Mouse (Mus musculus) cerebellum, postnatal 4 days (tissue): ENCODE measurements at regions not wholly inside any gene's neighbourhood (a gene's known extent, or its start where the extent isn't known, plus 50 kb on each side); places are given as distances from the start of the nearest gene placed in this dataset.

Experiments used
- DNase-seq, 2 experiments: peaks; one replicate each; pipeline ENCODE4 v3.0.0; 2022; ENCODE audit warnings: low spot score in 2 of 2, mixed read lengths in 1 of 2

DNA sequence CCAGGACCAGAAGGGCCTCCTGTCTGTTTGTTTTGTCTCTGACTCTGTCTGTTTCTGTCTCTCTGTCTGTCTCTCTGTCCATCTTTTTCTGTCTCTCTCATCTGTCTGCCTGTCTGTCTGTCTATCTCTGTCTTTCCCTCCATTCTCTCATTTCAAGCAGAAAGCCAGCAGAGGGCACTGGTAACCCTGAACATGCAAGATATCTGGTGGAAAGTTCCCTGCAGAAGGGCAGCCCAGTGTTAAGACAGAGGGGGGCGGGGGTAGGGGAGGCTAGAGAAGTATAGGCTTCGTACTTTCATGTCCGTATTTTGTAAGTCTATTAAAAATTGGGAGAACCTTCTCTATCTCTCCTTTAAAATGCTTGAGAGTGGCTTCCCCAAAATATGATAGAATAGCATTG lies 370.4 kb upstream of the Nr5a2 start:
- peak in 1 of 2 experiments; percentile 42 for DNase-seq

GRCm38 (mm10) chr1:137323884-137324594 lies 363.8 kb upstream of the Nr5a2 start:
- DNase-seq: peak in 1 of 2 experiments; percentile 40

DNA sequence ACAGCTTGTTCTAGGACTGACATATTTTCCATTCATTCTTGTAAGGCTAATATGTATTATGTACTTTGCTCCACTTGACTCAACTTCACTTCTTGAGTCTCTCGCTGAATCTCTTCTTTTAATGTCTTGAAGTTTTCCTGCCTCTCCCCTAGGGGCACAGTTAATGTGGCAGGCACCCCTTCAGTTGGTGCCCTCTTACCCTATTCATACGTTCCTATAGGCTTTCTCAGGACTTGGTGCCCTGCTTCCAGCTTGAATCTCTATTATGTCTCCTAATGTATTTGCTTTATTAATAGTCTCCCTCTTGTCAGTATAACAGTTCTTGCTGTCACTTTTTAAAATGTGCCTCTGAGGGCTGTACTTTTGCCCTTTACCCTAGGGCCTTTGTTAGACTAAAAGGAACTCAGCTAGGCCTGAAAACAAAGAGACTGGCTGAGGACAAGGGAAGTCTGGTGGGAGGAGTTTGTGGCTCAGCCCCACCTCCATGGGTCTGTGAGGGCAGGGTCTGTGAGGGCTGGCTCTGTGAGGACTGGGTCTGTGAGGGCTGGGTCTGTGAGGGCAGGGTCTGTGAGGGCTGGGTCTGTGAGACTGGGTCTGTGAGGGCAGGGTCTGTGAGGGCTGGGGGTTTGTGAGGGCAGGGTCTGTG lies 362.9 kb upstream of the Nr5a2 start:
- no peak for DNase-seq

- DNase-seq: no peak
Measured at GRCm38 (mm10) chr1:137302757-137303422, 342.6 kb upstream of the Nr5a2 start.

DNA sequence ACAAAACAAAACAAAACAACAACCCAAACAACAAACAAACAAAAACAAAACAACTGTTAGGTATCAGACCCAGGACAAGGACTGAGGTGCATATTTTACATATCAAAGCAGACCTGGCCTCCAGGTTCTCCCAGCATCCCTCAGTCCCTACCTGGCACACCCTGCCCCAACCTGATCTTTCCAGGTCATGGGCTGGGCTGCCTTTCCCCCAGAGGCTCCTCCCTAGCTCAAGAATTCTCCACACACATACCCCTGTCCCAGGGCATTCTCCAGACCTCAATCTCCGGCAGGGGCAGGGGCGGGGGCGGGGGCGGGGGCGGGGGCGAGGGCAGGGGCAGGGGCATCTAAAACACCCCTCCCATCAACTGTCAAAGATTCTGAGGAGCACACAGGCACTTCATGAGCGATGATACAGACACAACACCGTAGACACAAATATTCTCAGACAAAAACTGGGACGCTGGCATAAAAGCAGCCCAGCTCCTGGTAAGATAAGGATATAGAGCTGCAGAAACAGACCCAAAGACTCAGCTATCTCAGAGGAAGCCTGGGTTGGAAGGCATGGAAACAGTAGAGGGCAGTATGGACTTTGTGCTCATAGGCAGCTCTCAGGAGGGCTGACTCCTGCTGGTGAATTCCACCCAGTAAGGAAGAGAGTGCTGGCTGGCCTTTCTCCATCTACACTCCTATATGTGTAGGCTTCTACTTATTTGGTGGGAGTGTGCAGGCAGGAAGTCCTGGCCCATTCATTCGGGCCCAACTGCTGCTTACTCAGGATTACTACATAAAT lies 337.7 kb upstream of the Nr5a2 start:
- no peak for DNase-seq

GRCm38 (mm10) chr1:137289456-137289855 lies 329.2 kb upstream of the Nr5a2 start:
- DNase-seq: no peak

DNA sequence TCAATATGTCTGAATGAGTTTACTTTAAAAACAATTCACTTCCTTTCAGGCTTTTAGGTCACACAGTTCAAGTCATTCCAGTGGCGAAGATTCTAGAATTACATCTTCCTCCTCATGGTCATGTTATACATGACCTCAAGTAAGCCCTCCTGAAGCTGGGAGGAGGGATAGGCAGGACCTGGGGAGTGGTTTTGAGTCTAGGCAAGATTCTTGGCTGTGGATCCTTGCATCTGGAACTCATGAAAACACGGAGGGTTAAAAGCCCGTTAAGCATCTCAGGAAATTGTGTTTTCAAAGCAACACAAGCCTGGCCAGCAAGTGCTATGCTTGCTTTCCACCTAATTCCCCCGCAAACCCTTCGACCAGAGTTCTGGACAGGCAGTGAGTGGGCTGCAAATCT lies 323.0 kb upstream of the Nr5a2 start:
- DNase-seq: no peak

DNA sequence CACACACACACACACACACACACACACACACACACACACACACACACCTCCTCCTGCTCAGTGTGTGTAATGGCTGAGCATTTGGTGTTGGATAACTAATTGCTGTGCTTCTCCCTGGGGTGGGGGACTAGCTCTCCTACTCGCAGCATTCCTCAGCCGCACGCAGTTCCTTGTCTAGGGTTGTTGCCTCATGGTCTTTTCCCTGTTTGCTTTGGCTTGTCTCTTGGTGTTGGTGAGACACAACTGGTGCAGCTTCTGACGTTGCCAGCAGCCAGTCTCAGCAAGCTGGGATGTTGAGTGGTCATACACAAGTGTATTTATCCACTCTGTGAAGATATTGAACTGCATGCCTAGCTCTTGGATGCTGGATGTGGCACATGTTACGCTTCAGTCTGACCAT lies 322.2 kb upstream of the Nr5a2 start:
- DNase-seq: no peak

DNA sequence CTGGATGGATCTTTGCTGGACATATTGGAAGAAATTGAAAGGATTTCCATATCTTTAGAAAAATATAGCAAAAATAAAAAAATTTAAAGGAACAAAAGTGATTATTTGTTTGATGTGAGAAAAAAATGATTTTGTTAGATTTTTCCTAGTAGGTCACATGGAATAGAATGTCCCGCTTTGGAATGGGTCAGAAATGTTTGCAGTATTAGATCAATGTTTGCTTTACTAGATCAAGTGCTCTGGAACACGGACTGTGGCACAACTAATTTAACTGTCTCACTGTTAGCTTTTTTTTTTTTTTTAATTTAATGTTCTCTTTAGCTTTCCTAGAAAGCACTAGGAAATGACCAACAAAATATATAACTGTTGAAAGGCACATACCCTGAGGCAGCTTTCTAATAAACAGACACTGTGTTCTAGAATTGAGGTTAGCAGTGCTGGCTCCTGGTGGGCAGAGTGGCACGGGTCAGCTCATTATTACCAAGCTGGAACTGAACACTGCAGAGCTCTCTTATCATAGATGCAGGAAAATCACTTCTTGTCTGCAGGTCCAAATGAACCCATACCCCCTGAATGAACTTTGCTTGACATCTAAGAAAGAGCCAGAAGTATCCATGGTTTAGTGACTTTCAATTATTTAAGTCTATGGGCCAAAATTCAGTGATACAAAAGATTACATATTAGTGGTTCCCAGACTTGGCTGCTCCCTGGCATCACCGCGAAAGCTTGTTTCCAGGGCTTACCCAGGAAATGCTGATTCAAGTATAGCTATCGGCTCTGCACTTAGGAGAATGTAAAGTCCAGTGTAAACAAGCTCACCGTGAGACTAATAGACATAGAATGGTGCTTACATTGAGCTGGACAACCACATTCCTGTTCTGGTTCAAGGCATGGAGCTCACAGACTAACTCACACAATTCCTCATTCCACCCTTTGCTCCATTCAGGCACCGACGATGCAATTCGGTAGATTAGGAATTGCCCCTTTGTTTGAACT lies 320.4 kb upstream of the Nr5a2 start:
- DNase-seq: no peak

DNA sequence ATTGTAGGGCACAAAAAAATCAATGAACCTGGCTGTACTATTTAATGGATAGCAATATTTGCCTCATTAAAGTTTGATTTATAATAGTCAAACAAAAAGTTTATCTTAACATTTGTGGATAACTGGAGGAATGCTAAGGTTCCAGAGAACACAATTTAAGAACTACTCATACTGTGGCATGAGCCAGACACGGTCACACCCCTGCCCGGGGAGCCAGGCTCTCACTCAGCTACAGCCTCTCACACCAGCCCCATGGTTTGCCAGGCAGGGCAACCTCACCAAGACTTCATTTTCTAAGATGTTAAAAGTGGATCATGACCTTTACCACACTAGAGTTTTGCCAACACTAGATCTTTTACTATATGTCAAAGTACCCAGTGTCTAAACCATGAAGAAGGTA lies 319.7 kb upstream of the Nr5a2 start:
- no peak for DNase-seq

GRCm38 (mm10) chr1:137270659-137271612 lies 310.7 kb upstream of the Nr5a2 start:
- no peak for DNase-seq

DNA sequence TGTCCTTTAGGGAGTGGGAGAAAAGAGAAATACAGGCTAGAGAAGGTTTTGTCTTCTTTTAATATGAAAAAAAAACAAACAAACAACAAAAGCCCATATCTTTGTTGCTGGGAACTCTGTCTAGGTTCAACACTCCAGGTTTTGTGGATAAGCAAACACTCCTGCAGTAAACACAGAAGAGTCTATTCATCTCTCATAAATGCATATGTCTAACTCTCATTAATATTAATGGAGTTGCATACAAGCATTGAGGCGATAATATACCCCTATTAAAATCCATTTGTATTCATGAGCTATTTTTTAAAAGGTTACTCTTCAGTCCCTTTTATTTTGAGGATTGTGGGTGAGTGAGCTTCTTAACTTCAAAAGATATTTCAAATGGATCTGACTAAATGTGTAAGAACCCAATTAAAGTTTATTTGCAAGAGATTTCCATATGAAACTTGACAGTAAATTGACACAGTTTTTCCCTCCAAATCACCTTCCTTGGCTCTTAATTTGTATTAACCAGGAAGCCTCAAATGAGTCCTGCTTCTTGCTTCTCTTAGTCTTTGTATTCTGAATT lies 302.6 kb upstream of the Nr5a2 start:
- no peak for DNase-seq

DNA sequence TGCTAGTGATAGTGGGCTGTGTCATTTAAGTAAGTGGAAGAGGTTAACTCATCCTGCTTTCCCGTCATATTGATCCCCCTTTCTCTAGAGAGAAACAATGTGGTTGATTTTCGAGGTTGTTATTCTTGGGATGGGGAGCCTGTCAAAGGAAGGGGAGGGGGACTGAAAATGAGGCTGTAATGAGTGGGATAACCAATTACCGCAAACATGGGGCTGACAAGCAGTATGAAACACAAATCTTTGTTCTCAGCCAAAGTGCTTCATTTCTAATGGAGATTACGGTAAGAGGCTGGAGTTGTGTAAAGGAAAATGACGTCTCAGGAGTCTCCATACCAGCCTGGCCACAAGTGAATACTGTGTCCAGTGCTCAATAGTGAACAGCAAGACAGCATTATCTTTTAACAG lies 301.9 kb upstream of the Nr5a2 start:
- DNase-seq: no peak

DNA sequence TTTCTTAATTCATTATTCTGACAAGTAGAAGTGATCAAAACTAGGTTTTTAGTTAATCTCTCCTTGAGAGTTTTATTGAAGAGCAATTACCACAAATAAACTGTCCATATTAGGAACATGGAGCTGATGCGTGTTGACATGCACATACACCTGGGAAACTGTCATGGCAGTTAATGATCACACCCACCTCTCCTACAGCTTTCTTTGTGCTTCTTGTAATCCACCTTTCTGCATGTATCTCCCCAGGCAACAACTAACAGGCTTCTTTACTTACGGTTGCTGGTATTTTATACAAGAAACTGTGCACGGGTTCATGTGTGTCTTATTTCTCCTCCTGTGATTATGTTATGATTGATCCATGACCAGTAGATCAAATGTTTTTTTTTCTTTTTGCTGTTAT lies 296.0 kb upstream of the Nr5a2 start:
- DNase-seq: no peak

GRCm38 (mm10) chr1:137255041-137255440 lies 294.8 kb upstream of the Nr5a2 start:
- no peak for DNase-seq

- no peak for DNase-seq
Measured at GRCm38 (mm10) chr1:137254634-137255033, 294.4 kb upstream of the Nr5a2 start.

DNA sequence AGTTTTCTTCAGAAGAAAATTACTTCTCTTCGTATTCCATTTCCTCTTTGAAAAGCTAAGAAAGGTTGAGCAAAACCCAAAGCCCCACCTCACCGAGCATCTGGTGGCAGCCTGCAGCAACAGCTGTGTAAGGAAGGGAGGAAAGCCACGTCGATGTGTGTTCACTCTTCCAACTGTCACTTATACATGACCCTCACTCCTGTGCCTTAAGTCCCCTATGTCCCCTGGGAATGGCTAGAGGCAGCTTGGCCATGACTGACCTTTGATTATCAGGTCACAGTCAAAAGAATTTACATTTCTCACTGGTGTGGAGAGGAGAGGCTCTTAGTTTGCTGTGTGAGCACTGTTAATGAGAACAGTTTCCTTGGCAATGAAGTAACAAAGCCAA lies 266.8 kb upstream of the Nr5a2 start:
- no peak for DNase-seq

DNA sequence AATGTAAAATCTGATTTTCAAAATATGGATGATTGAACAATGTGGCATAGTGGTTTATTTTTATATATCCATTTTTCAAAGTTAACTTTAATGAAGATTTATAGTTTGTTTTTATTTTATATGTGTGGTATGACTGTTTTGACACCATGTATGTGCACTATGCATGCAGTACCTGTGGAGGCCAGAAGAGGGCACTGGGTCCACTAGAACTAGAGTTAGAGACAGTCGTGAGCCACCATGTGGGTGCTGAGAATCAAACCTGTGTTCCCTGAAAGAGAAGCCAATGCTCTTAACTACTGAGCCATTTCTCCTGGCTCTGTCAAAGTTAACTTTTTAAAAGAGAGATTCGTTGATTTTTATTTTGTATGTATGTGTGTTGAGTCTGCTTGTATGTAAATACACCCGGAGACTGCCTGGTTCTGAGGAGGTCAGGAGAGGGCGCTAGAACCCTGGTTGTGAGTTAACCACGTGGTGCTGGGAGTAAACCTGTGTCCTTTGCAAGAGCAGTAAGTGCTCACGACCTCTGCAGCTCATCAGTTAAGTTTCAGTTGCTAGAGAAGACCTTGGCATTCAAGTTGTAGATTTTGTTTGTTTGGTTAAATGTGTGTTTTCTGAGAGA lies 266.3 kb upstream of the Nr5a2 start:
- peak in 1 of 2 experiments; percentile 12 for DNase-seq

DNA sequence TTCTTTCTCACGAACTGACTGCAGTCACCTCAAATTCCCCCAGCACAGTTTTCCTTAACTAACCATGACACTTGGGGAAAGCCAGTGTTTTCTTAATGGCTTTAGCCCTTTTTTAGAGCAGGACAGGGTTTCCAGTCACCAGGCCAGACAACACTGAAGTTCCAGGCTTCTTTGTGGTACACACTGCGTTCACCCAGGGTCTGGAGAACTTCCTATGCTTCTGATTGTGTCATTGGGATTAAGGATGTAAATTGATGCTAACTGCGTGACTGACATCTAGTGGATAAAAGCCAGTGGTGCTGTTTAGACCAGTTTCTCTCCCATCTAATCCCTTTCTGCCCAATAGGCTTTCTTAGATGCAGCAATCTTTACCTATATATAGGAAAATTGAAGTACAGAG lies 265.2 kb upstream of the Nr5a2 start:
- peak in 1 of 2 experiments; percentile 26 for DNase-seq
